Mouse (Mus musculus): ENCODE measurements at regions not wholly inside any gene's neighbourhood (a gene's known extent, or its start where the extent isn't known, plus 50 kb on each side); places are given as distances from the start of the nearest gene placed in this dataset.

GRCm38 (mm10) chr8:88417307-88418095 is 55.5 kb upstream of the Brd7 start:
- DNase-seq (ENCODE audit: low read depth), result no peak

GRCm38 (mm10) chr8:88423264-88423663 is 61.3 kb upstream of the Brd7 start:
- DNase-seq (ENCODE audit: low read depth), result no peak

GRCm38 (mm10) chr8:88428560-88428959 is 66.6 kb upstream of the Brd7 start:
- DNase-seq (ENCODE audit: low read depth), result no peak

- DNase-seq (ENCODE audit: low read depth), result no peak
Measured at GRCm38 (mm10) chr8:88431389-88431788, 69.4 kb upstream of the Brd7 start.

GRCm38 (mm10) chr8:88435686-88436085 is 73.7 kb upstream of the Brd7 start:
- DNase-seq (ENCODE audit: low read depth), result no peak

GRCm38 (mm10) chr8:88440219-88440618 is 78.2 kb upstream of the Brd7 start:
- no peak for DNase-seq (ENCODE audit: low read depth)

- DNase-seq (ENCODE audit: low read depth), result no peak
Measured at GRCm38 (mm10) chr8:88443397-88443796, 77.8 kb upstream of the Nkd1 start.

GRCm38 (mm10) chr8:88447406-88447805 is 73.7 kb upstream of the Nkd1 start:
- no peak for DNase-seq (ENCODE audit: low read depth)

GRCm38 (mm10) chr8:88447844-88448535 is 73.2 kb upstream of the Nkd1 start:
- DNase-seq (ENCODE audit: low read depth), result no peak

GRCm38 (mm10) chr8:88449001-88449400 is 72.2 kb upstream of the Nkd1 start:
- no peak for DNase-seq (ENCODE audit: low read depth)

GRCm38 (mm10) chr8:88449534-88449933 is 71.6 kb upstream of the Nkd1 start:
- no peak for DNase-seq (ENCODE audit: low read depth)

- DNase-seq (ENCODE audit: low read depth), result peak; percentile 48
Measured at GRCm38 (mm10) chr8:88450864-88451657, 70.1 kb upstream of the Nkd1 start.

GRCm38 (mm10) chr8:88451658-88452500 is 69.3 kb upstream of the Nkd1 start:
- DNase-seq (ENCODE audit: low read depth), result no peak

GRCm38 (mm10) chr8:88452501-88452847 is 68.7 kb upstream of the Nkd1 start:
- no peak for DNase-seq (ENCODE audit: low read depth)

GRCm38 (mm10) chr8:88454048-88454696 is 67.0 kb upstream of the Nkd1 start:
- DNase-seq (ENCODE audit: low read depth), result no peak

GRCm38 (mm10) chr8:88454906-88455305 is 66.2 kb upstream of the Nkd1 start:
- no peak for DNase-seq (ENCODE audit: low read depth)

GRCm38 (mm10) chr8:88455434-88456020 is 65.6 kb upstream of the Nkd1 start:
- DNase-seq (ENCODE audit: low read depth), result no peak

- no peak for DNase-seq (ENCODE audit: low read depth)
Measured at GRCm38 (mm10) chr8:88459197-88459596, 62.0 kb upstream of the Nkd1 start.

GRCm38 (mm10) chr8:88467756-88468155 is 53.4 kb upstream of the Nkd1 start:
- no peak for DNase-seq (ENCODE audit: low read depth)

GRCm38 (mm10) chr8:88470931-88471455 is 50.2 kb upstream of the Nkd1 start:
- no peak for DNase-seq (ENCODE audit: low read depth)

Measured in c-Kit-positive CD71-negative TER-119-negative erythroid progenitor cells, embryonic 14.5 days (primary cell).